ENCODE assay signal across 26 mouse cellular contexts in genomic region chr5:136086290-136086689, GRCm38 (mm10). TPM values are rescaled to one million over a fixed set of nuclear protein-coding genes. Genes with fewer than 3 reads are reported as not detected.
DNase-seq lines count a peak whose midpoint lies in the region; ATAC-seq and TF ChIP-seq lines count a peak whose summit lies in the region.
"Had no signal": no experiment of that assay in that cellular context is flagged by ENCODE, and none has a peak within 500 bp of the region (broad histone marks: within the 10 kb centered on the region; RNA-seq: fewer than 3 reads in every experiment).

No protein-coding gene starts in this region.

- peak; percentile 77 for DNase-seq in gastrocnemius, adult 2 months
- no peak for DNase-seq in gastrocnemius, postnatal 10 days
- peak; percentile 47 for DNase-seq in layer of hippocampus, adult 9-11 months
- DNase-seq in layer of hippocampus, postnatal 14 days (ENCODE audit: low spot score in 2 of 2), result no peak
- peak; percentile 72 for DNase-seq in skeletal muscle tissue, adult 2 months (ENCODE audit: low read depth, low spot score)
- DNase-seq: adrenal gland, postnatal 14 days; cerebellum, adult 9-10 months; heart, adult 18-20 months; heart, postnatal 14 days; kidney, adult 8-10 months; kidney, postnatal 25 days; left cerebral cortex, postnatal 4 days; lung, embryonic 14.5 days; retina, postnatal 1 day; right cerebral cortex, postnatal 25 days; thymus, adult 18-20 months; thymus, postnatal 36 days had no signal

- no peak for TF ChIP-seq POLR2A in bone marrow macrophage, adult 2 months (IDR thresholded peaks at IDR 0.05; ENCODE audit: borderline replicate concordance, low read depth, low read length)

- peak overlapping the region; percentile 95 for H3K27ac ChIP-seq in gastrocnemius, adult 2 months
- peak overlapping the region; percentile 95 for H3K27ac ChIP-seq in bone marrow macrophage, adult 2 months (ENCODE audit: insufficient read depth, low read depth, low read length)
- H3K27ac ChIP-seq: forebrain, embryonic 13.5 days; heart, embryonic 13.5 days; limb, embryonic 15.5 days; liver, embryonic 14.5 days had no signal

- H3K4me3 ChIP-seq in gastrocnemius, adult 2 months, result peak overlapping the region; percentile 97
- H3K4me3 ChIP-seq in bone marrow macrophage, adult 2 months (ENCODE audit: insufficient read depth, low read length), result peak overlapping the region; percentile 92
- H3K4me3 ChIP-seq: forebrain, embryonic 13.5 days; heart, embryonic 13.5 days; limb, embryonic 15.5 days had no signal

- ATAC-seq in granulocyte monocyte progenitor cell, adult 5-6 weeks (replicated peaks; ENCODE audit: poor library complexity, severe bottlenecking), result no peak
- ATAC-seq: forebrain, embryonic 13.5 days had no signal

- no peak for TF ChIP-seq CTCF in gastrocnemius, adult 2 months (IDR thresholded peaks at IDR 0.05)
- TF ChIP-seq CTCF in bone marrow macrophage, adult 2 months (IDR thresholded peaks at IDR 0.05; ENCODE audit: low read depth, low read length), result no peak

- peaks cover 39% of the 10 kb centered on the region for H3K4me1 ChIP-seq in bone marrow macrophage, adult 2 months (ENCODE audit: control insufficient read depth, insufficient read depth, low read length)

- intact Hi-C loops in gastrocnemius, adult 2 months (cut with DNase I), result no loop called here

RNA-seq across cellular contexts. Expression of gene Rasa4, which starts 2.6 kb away (rescaled TPM):
- total RNA-seq in gastrocnemius, adult 2 months (2021), result 10 to 100 TPM; 25.0 to 28.8 TPM
- total RNA-seq in gastrocnemius, postnatal 10 days (2021), result 10 to 100 TPM; 12.9 to 20.5 TPM
- total RNA-seq in layer of hippocampus, postnatal 14 days (2021), result 1 to 10 TPM; 4.3 to 4.4 TPM
- 273 and 311 TPM in 2 replicates for polyA plus RNA-seq in bone marrow macrophage, adult 2 months (2012; ENCODE audit: insufficient read depth, insufficient read length, missing spikeins)
- 43.2 and 82.3 TPM in 2 replicates for total RNA-seq in granulocyte monocyte progenitor cell, adult 5-6 weeks (2014; fragmentation: Nextera tagmentation)
- 24.8 and 25.0 TPM in 2 replicates for total RNA-seq in granulocyte monocyte progenitor cell, adult 5-6 weeks (2017)

RNA-seq across cellular contexts. Expression of gene Polr2j, which starts 30.1 kb away (rescaled TPM):
- 10 to 100 TPM; 62.9 to 69.6 TPM for total RNA-seq in gastrocnemius, adult 2 months (2021)
- 10 to 100 TPM; 71.2 to 75.6 TPM for total RNA-seq in gastrocnemius, postnatal 10 days (2021)
- total RNA-seq in layer of hippocampus, postnatal 14 days (2021), result 10 to 100 TPM; 73.6 to 82.2 TPM
- 82.8 and 86.7 TPM in 2 replicates for polyA plus RNA-seq in bone marrow macrophage, adult 2 months (2012; ENCODE audit: insufficient read depth, insufficient read length, missing spikeins)
- 156 and 159 TPM in 2 replicates for total RNA-seq in granulocyte monocyte progenitor cell, adult 5-6 weeks (2014; fragmentation: Nextera tagmentation)
- total RNA-seq in granulocyte monocyte progenitor cell, adult 5-6 weeks (2017), result 125 and 128 TPM in 2 replicates

RNA-seq across cellular contexts. Expression of gene Upk3bl, which starts 32.0 kb away (rescaled TPM):
- not detected for total RNA-seq in gastrocnemius, adult 2 months (2021)
- not detected for total RNA-seq in gastrocnemius, postnatal 10 days (2021)
- not detected for total RNA-seq in layer of hippocampus, postnatal 14 days (2021)
- polyA plus RNA-seq in bone marrow macrophage, adult 2 months (2012; ENCODE audit: insufficient read depth, insufficient read length, missing spikeins), result not detected in 2 replicates
- 5.6 TPM in 1 of 2 replicates, not detected in the other for total RNA-seq in granulocyte monocyte progenitor cell, adult 5-6 weeks (2014; fragmentation: Nextera tagmentation)
- total RNA-seq in granulocyte monocyte progenitor cell, adult 5-6 weeks (2017), result 1.7 TPM in 1 of 2 replicates, not detected in the other
- total RNA-seq: adrenal gland, postnatal 14 days; heart, adult 18-20 months; heart, postnatal 14 days; layer of hippocampus, postnatal 10 days; left cerebral cortex, postnatal 4 days had no signal
- polyA plus RNA-seq: forebrain, embryonic 13.5 days had no signal

RNA-seq across cellular contexts. Expression of gene Upk3b, which starts 48.0 kb away (rescaled TPM):
- not detected for total RNA-seq in gastrocnemius, adult 2 months (2021)
- under 1 TPM in 1 of 2 experiments, not detected in 1; 0.14 TPM for total RNA-seq in gastrocnemius, postnatal 10 days (2021)
- total RNA-seq in layer of hippocampus, postnatal 14 days (2021), result not detected
- polyA plus RNA-seq in bone marrow macrophage, adult 2 months (2012; ENCODE audit: insufficient read depth, insufficient read length, missing spikeins), result not detected in 2 replicates
- not detected in 2 replicates for total RNA-seq in granulocyte monocyte progenitor cell, adult 5-6 weeks (2014; fragmentation: Nextera tagmentation)
- total RNA-seq in granulocyte monocyte progenitor cell, adult 5-6 weeks (2017), result 0.04 TPM in 1 of 2 replicates, not detected in the other
- total RNA-seq: layer of hippocampus, postnatal 10 days; left cerebral cortex, adult 8-10 months; left cerebral cortex, postnatal 4 days had no signal
- polyA plus RNA-seq: forebrain, embryonic 13.5 days; midbrain, embryonic 10.5 days had no signal

RNA-seq across cellular contexts. Expression of gene Lrwd1, which starts 49.6 kb away (rescaled TPM):
- 1 to 10 TPM; 4.6 to 5.5 TPM for total RNA-seq in gastrocnemius, adult 2 months (2021)
- total RNA-seq in gastrocnemius, postnatal 10 days (2021), result 1 to 10 TPM; 4.9 to 7.4 TPM
- 10 to 100 TPM; 15.1 to 18.5 TPM for total RNA-seq in layer of hippocampus, postnatal 14 days (2021)
- polyA plus RNA-seq in bone marrow macrophage, adult 2 months (2012; ENCODE audit: insufficient read depth, insufficient read length, missing spikeins), result 30.5 and 36.4 TPM in 2 replicates
- 31.5 and 33.0 TPM in 2 replicates for total RNA-seq in granulocyte monocyte progenitor cell, adult 5-6 weeks (2014; fragmentation: Nextera tagmentation)
- 46.3 and 70.4 TPM in 2 replicates for total RNA-seq in granulocyte monocyte progenitor cell, adult 5-6 weeks (2017)

Comparison
In these comparisons a context has a peak if more than half of its experiments do, and no peak if none do; other contexts are left out.
1. DNase-seq: peak in gastrocnemius, adult 2 months (single experiment), layer of hippocampus, adult 9-11 months (single experiment) and skeletal muscle tissue, adult 2 months (single experiment); none in gastrocnemius, postnatal 10 days (single experiment) and layer of hippocampus, postnatal 14 days (0 of 2).